In genomic region chr11:47987893-47988267, GRCm38 (mm10) we compare ENCODE assay signal across 9 mouse cellular contexts. TPM values are rescaled to one million over a fixed set of nuclear protein-coding genes. Genes with fewer than 3 reads are reported as not detected.
DNase-seq lines count a peak whose midpoint lies in the region; ATAC-seq and TF ChIP-seq lines count a peak whose summit lies in the region.
"Had no signal": no experiment of that assay in that cellular context is flagged by ENCODE, and none has a peak within 500 bp of the region (broad histone marks: within the 10 kb centered on the region; RNA-seq: fewer than 3 reads in every experiment).

No protein-coding gene starts in this region.

- H3K4me1 ChIP-seq in heart, embryonic 13.5 days = peaks cover 11% of the 10 kb centered on the region
- peaks cover 0 to 2% of the 10 kb centered on the region in 2 experiments; a peak in 1 of 4 replicates for H3K4me1 ChIP-seq in ES-E14 (ENCODE audit: control insufficient read depth in 2 of 2, insufficient read depth in 2 of 2, low read length in 2 of 2, poor library complexity in 1 of 2)
- no peaks in the 10 kb centered on the region for H3K4me1 ChIP-seq in forebrain, postnatal 0 days (ENCODE audit: insufficient read depth)
- peaks cover 14% of the 10 kb centered on the region for H3K4me1 ChIP-seq in midbrain, embryonic 10.5 days

- ATAC-seq in heart, embryonic 13.5 days (ENCODE audit: extremely low read depth, insufficient number of reproducible peaks, low FRiP score, low TSS enrichment) = no peak
- ATAC-seq in forebrain, postnatal 0 days = 0 out of 2 replicates have a peak, but pooled peaks have one; percentile 1
- no peak for ATAC-seq in erythroid progenitor cell, adult 5-6 weeks (replicated peaks; ENCODE audit: low FRiP score, poor library complexity, severe bottlenecking)
- ATAC-seq in megakaryocyte-erythroid progenitor cell, adult 5-6 weeks (replicated peaks; ENCODE audit: low FRiP score, low TSS enrichment, poor library complexity, severe bottlenecking) = no peak
- no peak for ATAC-seq in CD4-positive, CD25-positive, alpha-beta regulatory T cell, adult 4 months

- peaks cover 71% of the 10 kb centered on the region for H3K27me3 ChIP-seq in heart, embryonic 13.5 days (replicated peaks)
- H3K27me3 ChIP-seq in forebrain, postnatal 0 days (ENCODE audit: insufficient read depth, low read length) = peaks cover 7% of the 10 kb centered on the region; the same call in 1 of the 2 replicates
- H3K27me3 ChIP-seq in midbrain, embryonic 10.5 days (ENCODE audit: low read depth, poor library complexity, severe bottlenecking) = peaks cover 36% of the 10 kb centered on the region

- H3K27ac ChIP-seq in heart, embryonic 13.5 days (replicated peaks) = no peak overlapping the region
- no peak overlapping the region for H3K27ac ChIP-seq in ES-E14 (ENCODE audit: insufficient read depth, low read depth, low read length, poor library complexity, severe bottlenecking)
- H3K27ac ChIP-seq in forebrain, postnatal 0 days (ENCODE audit: low read depth, low read length) = peak overlapping the region; percentile 76; the same call in 1 of the 2 replicates
- H3K27ac ChIP-seq in midbrain, embryonic 10.5 days (replicated peaks) = peak overlapping the region; percentile 89; the same call in 1 of the 2 replicates
- H3K27ac ChIP-seq: macrophage had no signal

- H3K36me3 ChIP-seq in heart, embryonic 13.5 days = no peaks in the 10 kb centered on the region
- no peaks in the 10 kb centered on the region for H3K36me3 ChIP-seq in ES-E14 (ENCODE audit: control insufficient read depth, insufficient read depth, low read length, poor library complexity, severe bottlenecking)
- H3K36me3 ChIP-seq in forebrain, postnatal 0 days (ENCODE audit: insufficient read depth) = no peaks in the 10 kb centered on the region
- H3K36me3 ChIP-seq in midbrain, embryonic 10.5 days = no peaks in the 10 kb centered on the region

- peak overlapping the region; percentile 97 for H3K4me2 ChIP-seq in heart, embryonic 13.5 days
- peak overlapping the region; percentile 87 for H3K4me2 ChIP-seq in forebrain, postnatal 0 days (ENCODE audit: low read depth)

- 15% methylated on average over 12 of the region's 12 CpGs for WGBS in heart, embryonic 13.5 days
- WGBS in forebrain, postnatal 0 days = 5% methylated on average over 12 of the region's 12 CpGs
- 14% methylated on average over 12 of the region's 12 CpGs for whole genome bisulfite sequencing in midbrain, embryonic 10.5 days

- no peaks in the 10 kb centered on the region for H3K9me3 ChIP-seq in heart, embryonic 13.5 days
- no peaks in the 10 kb centered on the region for H3K9me3 ChIP-seq in ES-E14 (ENCODE audit: control insufficient read depth, insufficient read depth, low read depth, low read length)
- H3K9me3 ChIP-seq in forebrain, postnatal 0 days (ENCODE audit: low read length) = no peaks in the 10 kb centered on the region
- H3K9me3 ChIP-seq in midbrain, embryonic 10.5 days (replicated peaks) = no peaks in the 10 kb centered on the region

- no peak for TF ChIP-seq CTCF in forebrain, postnatal 0 days (IDR thresholded peaks at IDR 0.05; ENCODE audit: low read depth)

- peak overlapping the region; percentile 80; the same call in 1 of the 2 replicates for H3K9ac ChIP-seq in heart, embryonic 13.5 days
- no peak overlapping the region for H3K9ac ChIP-seq in ES-E14 (ENCODE audit: insufficient read depth, low read depth, low read length, poor library complexity, severe bottlenecking)
- peak overlapping the region; percentile 74 for H3K9ac ChIP-seq in forebrain, postnatal 0 days

- H3K4me3 ChIP-seq in heart, embryonic 13.5 days = peak overlapping the region; percentile 74
- peak overlapping the region; percentile 55 to 69; a peak in 3 of 4 replicates for H3K4me3 ChIP-seq in ES-E14 (ENCODE audit: insufficient read depth in 1 of 2, low read depth in 1 of 2, low read length in 2 of 2, poor library complexity in 1 of 2, severe bottlenecking in 1 of 2)
- H3K4me3 ChIP-seq in forebrain, postnatal 0 days (ENCODE audit: low read depth, low read length) = peak overlapping the region; percentile 78
- H3K4me3 ChIP-seq in midbrain, embryonic 10.5 days = peak overlapping the region; percentile 81

- in situ Hi-C loops in ES-E14 (cut with MboI; ENCODE audit: low sequenced_read_pairs in 2 of 2, unreplicated experiment in 2 of 2) = no loop called here

- DNase-seq in heart, adult 9 months (ENCODE audit: low spot score in 2 of 2) = no peak
- no peak for DNase-seq in ES-E14 (ENCODE audit: low read depth, low spot score)
- peak; percentile 52 for DNase-seq in forebrain, postnatal 0 days
- DNase-seq in midbrain, embryonic 10.5 days (ENCODE audit: low spot score) = no peak

TF ChIP-seq in ES-E14, 5 proteins besides CTCF, POLR2A, EP300 and RAD21:
- TF ChIP-seq ZNF384 (IDR thresholded peaks at IDR 0.05; ENCODE audit: low read depth, low read length) = no peak
- TF ChIP-seq MAFK (IDR thresholded peaks at IDR 0.05; ENCODE audit: insufficient read depth, low read depth, low read length) = no peak
- TF ChIP-seq ZC3H11A (IDR thresholded peaks at IDR 0.05; ENCODE audit: borderline replicate concordance, low read depth, low read length) = no peak
- no peak for TF ChIP-seq CHD2 (IDR thresholded peaks at IDR 0.05; ENCODE audit: low read depth, low read length)
- TF ChIP-seq HCFC1 (IDR thresholded peaks at IDR 0.05; ENCODE audit: borderline replicate concordance, insufficient read depth, low read length) = no peak
TF ChIP-seq in ES-E14: peak in this region for 0.

RNA-seq across cellular contexts. Expression of gene Sgcd, which starts 0.9 kb away (rescaled TPM):
- 5.8 and 6.0 TPM in 2 replicates for polyA plus RNA-seq in heart, embryonic 13.5 days (2015; fragmentation: Nextera tagmentation; extraction: Ambion mirVana)
- total RNA-seq in ES-E14 (2012; rRNA removed) = 1.0 TPM in 2 replicates
- 15.3 and 25.4 TPM in 2 replicates for total RNA-seq in forebrain, postnatal 0 days (2014; rRNA removed)
- 1.3 and 2.5 TPM in 2 replicates for polyA plus RNA-seq in forebrain, postnatal 0 days (2015; fragmentation: Nextera tagmentation; extraction: Ambion mirVana)
- 1.6 and 1.8 TPM in 2 replicates for polyA plus RNA-seq in midbrain, embryonic 10.5 days (2016; fragmentation: Nextera tagmentation; extraction: Ambion mirVana)
- total RNA-seq in erythroid progenitor cell, adult 5-6 weeks (2015; ENCODE audit: low replicate concordance) = not detected in 2 replicates
- total RNA-seq in erythroid progenitor cell, adult 5-6 weeks (2017; ENCODE audit: low replicate concordance) = not detected in 2 replicates
- total RNA-seq in megakaryocyte-erythroid progenitor cell, adult 5-6 weeks (2014; fragmentation: Nextera tagmentation) = not detected in 2 replicates
- total RNA-seq in megakaryocyte-erythroid progenitor cell, adult 5-6 weeks (2017) = not detected in 2 replicates
- polyA plus RNA-seq in CD4-positive, CD25-positive, alpha-beta regulatory T cell, adult 4 months (2017; shearing (Covaris generic)) = not detected
- polyA plus RNA-seq: macrophage had no signal

Comparison
In these comparisons a context has a peak if more than half of its experiments do, and no peak if none do; other contexts are left out.
1. H3K27ac ChIP-seq: peak in forebrain, postnatal 0 days (single experiment) and midbrain, embryonic 10.5 days (single experiment); none in heart, embryonic 13.5 days (single experiment) and ES-E14 (single experiment).
2. Peak in every context shown above with its lines, with median percentiles within 50 percentile points of each other: H3K4me3 ChIP-seq.